Mouse (Mus musculus) megakaryocyte progenitor cell, adult 5-6 weeks (primary cell): ENCODE measurements around the gene Pigu. TPM values are rescaled to one million over a fixed set of nuclear protein-coding genes. Genes with fewer than 3 reads are reported as not detected.

Source experiments
- ATAC-seq: replicated peaks from 2 replicates; pipeline ENCODE4 v1.8.0; 2016; ENCODE audit warnings: mild to moderate bottlenecking, moderate TSS enrichment, inconsistent platforms; ENCODE audit not compliant: poor library complexity
- total RNA-seq, 2 experiments: library from RNA; stranded (forward) in 1 of 2; stranded (reverse) in 1 of 2; fragments of 157-497, 149-512 nt in 1 of 2; fragments of 200-1000 nt in 1 of 2; gene quantifications; 2 replicates each; pipeline versions ENCODE4 v1.2.3 to v1.2.4; 2015 to 2017

Gene Pigu
- total RNA-seq, 2 experiments from 2014 or later: 42.7 to 79.7 TPM

- no peak for ATAC-seq
Measured at GRCm38 (mm10) chr2:155369333-155369883, 12.2 kb upstream of the Pigu start.

- ATAC-seq: peak; percentile 77
Measured at GRCm38 (mm10) chr2:155367635-155368284, 10.5 kb upstream of the Pigu start.

- no peak for ATAC-seq
Measured at GRCm38 (mm10) chr2:155357686-155358399, 613 bp upstream of the Pigu start.

GRCm38 (mm10) chr2:155354402-155354801, 2.8 kb downstream of the Pigu start:
- ATAC-seq: no peak

GRCm38 (mm10) chr2:155346670-155347069, 10.6 kb downstream of the Pigu start:
- ATAC-seq: no peak

- no peak for ATAC-seq
Measured at GRCm38 (mm10) chr2:155340166-155340565, 17.1 kb downstream of the Pigu start.

GRCm38 (mm10) chr2:155336254-155336653, 21.0 kb downstream of the Pigu start:
- no peak for ATAC-seq

- ATAC-seq: no peak
Measured at GRCm38 (mm10) chr2:155335231-155335630, 22.0 kb downstream of the Pigu start.

- ATAC-seq: no peak
Measured at GRCm38 (mm10) chr2:155333421-155333820, 23.8 kb downstream of the Pigu start.

- no peak for ATAC-seq
Measured at GRCm38 (mm10) chr2:155331351-155331750, 25.9 kb downstream of the Pigu start.

- ATAC-seq: no peak
Measured at GRCm38 (mm10) chr2:155330811-155331210, 26.4 kb downstream of the Pigu start.

GRCm38 (mm10) chr2:155329707-155330106, 27.5 kb downstream of the Pigu start:
- ATAC-seq: no peak

GRCm38 (mm10) chr2:155328906-155329305, 28.3 kb downstream of the Pigu start:
- ATAC-seq: no peak

GRCm38 (mm10) chr2:155327906-155328305, 29.3 kb downstream of the Pigu start:
- no peak for ATAC-seq

- ATAC-seq: no peak
Measured at GRCm38 (mm10) chr2:155326001-155326400, 31.2 kb downstream of the Pigu start.

GRCm38 (mm10) chr2:155320596-155320995, 36.6 kb downstream of the Pigu start:
- ATAC-seq: no peak

- ATAC-seq: peak; percentile 81
Measured at GRCm38 (mm10) chr2:155318618-155319017, 38.6 kb downstream of the Pigu start.

- no peak for ATAC-seq
Measured at GRCm38 (mm10) chr2:155313671-155314070, 43.6 kb downstream of the Pigu start.

- peak; percentile 60 for ATAC-seq
Measured at GRCm38 (mm10) chr2:155308936-155309592, 48.2 kb downstream of the Pigu start.

- no peak for ATAC-seq
Measured at GRCm38 (mm10) chr2:155299563-155299962, 57.7 kb downstream of the Pigu start.

GRCm38 (mm10) chr2:155295453-155295852, 61.8 kb downstream of the Pigu start:
- no peak for ATAC-seq

GRCm38 (mm10) chr2:155293946-155294345, 63.3 kb downstream of the Pigu start:
- no peak for ATAC-seq
